Mouse (Mus musculus) stomach, postnatal 0 days (tissue): ENCODE measurements around the gene Glb1. TPM values are rescaled to one million over a fixed set of nuclear protein-coding genes. Genes with fewer than 3 reads are reported as not detected.

Experiments used
- ATAC-seq: fragments of 200-750 bp; cut with Nextera tagmentation; 2 replicates; pipeline ENCODE4 v1.8.0; 2017; ENCODE audit not compliant: low FRiP score, low TSS enrichment
- DNase-seq: peaks from one replicate; pipeline ENCODE4 v3.0.0-alpha.2; 2016; ENCODE audit warnings: low spot score
- H3K27ac ChIP-seq: fragments of 300-500 bp; sonication (generic); replicated peaks from 2 replicates; pipeline ENCODE4 v1.5.1; 2014; ENCODE audit warnings: mild to moderate bottlenecking, control low read depth
- H3K27me3 ChIP-seq: fragments of 300-500 bp; sonication (generic); 2 replicates; pipeline ENCODE4 v1.6.1; 2014; ENCODE audit warnings: low read length; ENCODE audit not compliant: control insufficient read depth, insufficient read depth
- H3K36me3 ChIP-seq: fragments of 300-500 bp; sonication (generic); 2 replicates; pipeline ENCODE4 v1.6.1; 2014; ENCODE audit warnings: low read length, mixed read lengths; ENCODE audit not compliant: control insufficient read depth, insufficient read depth
- H3K4me1 ChIP-seq: fragments of 300-500 bp; sonication (generic); replicated peaks from 2 replicates; pipeline ENCODE4 v1.6.1; 2014; ENCODE audit warnings: antibody characterized with exemption; ENCODE audit not compliant: control insufficient read depth, insufficient read depth
- H3K4me2 ChIP-seq: fragments of 300-500 bp; sonication (generic); replicated peaks from 2 replicates; pipeline ENCODE4 v1.6.1; 2014; ENCODE audit warnings: low read depth, mild to moderate bottlenecking, control low read depth, moderate library complexity
- H3K4me3 ChIP-seq: fragments of 300-500 bp; sonication (generic); 2 replicates; pipeline ENCODE4 v1.5.1; 2014; ENCODE audit warnings: low read depth, low read length, control low read depth
- H3K9ac ChIP-seq: fragments of 300-500 bp; sonication (generic); 2 replicates; pipeline ENCODE4 v1.6.1; 2014; ENCODE audit warnings: mild to moderate bottlenecking, low read length, control low read depth, mixed read lengths
- H3K9me3 ChIP-seq: fragments of 300-500 bp; sonication (generic); 2 replicates; pipeline ENCODE4 v1.6.1; 2016; ENCODE audit warnings: low read length; ENCODE audit not compliant: control insufficient read depth
- CTCF ChIP-seq: IDR thresholded peaks from 2 replicates; pipeline ENCODE4 v1.5.1; 2016; ENCODE audit warnings: antibody characterized with exemption, low read depth, mild to moderate bottlenecking, moderate library complexity
- EP300 ChIP-seq: optimal IDR thresholded peaks from 2 replicates; pipeline ENCODE3; 2016; ENCODE audit warnings: antibody characterized with exemption
- WGBS: fragments of 180-500 bp; shearing (Covaris S2); extraction: QIAGEN DNeasy Blood & Tissue Kit; methylation state at CpG from one replicate; pipeline ENCODE4 v1.1.7; 2014; 5-methylcytosine and 5-hydroxymethylcytosine counted together
- polyA plus RNA-seq: library from polyadenylated mRNA; unstranded; fragments of >200 nt; fragmentation: Nextera tagmentation; extraction: Ambion mirVana; gene quantifications from 2 replicates; pipeline ENCODE4 v1.2.1, GENCODE M21; 2015

The Glb1 gene
- polyA plus RNA-seq, 1 experiment from 2014 or later: 28.2 TPM

- Histone ChIP-seq H3K36me3 (peaks cover 3% of the 10 kb centered on the region), H3K4me1 (no peaks in the 10 kb centered on the region), H3K4me2 (no peak overlapping the region), H3K9ac (no peak overlapping the region), H3K27ac (no peak overlapping the region), H3K4me3 (no peak overlapping the region), H3K27me3 (no peaks in the 10 kb centered on the region), H3K9me3 (no peaks in the 10 kb centered on the region)
- TF ChIP-seq CTCF (no peak), EP300 (no peak)
- WGBS: 79% methylated on average over 6 of the region's 6 CpGs
- no peak for DNase-seq
- ATAC-seq: no peak
Observed at GRCm38 (mm10) chr9:114465442-114465841, 64.6 kb downstream of the Glb1 start.

GRCm38 (mm10) chr9:114466871-114467270, 66.0 kb downstream of the Glb1 start:
- no peak overlapping the region for H3K27ac ChIP-seq
- no peak for TF ChIP-seq CTCF
- no peak for TF ChIP-seq EP300
- 59% methylated on average over 7 of the region's 7 CpGs for WGBS
- no peak overlapping the region for H3K4me3 ChIP-seq
- no peaks in the 10 kb centered on the region for H3K4me1 ChIP-seq
- ATAC-seq (0 out of 2 replicates have a peak, but pooled peaks have one; percentile 38), DNase-seq (no peak)
- H3K36me3 ChIP-seq: peaks cover 3% of the 10 kb centered on the region
- no peaks in the 10 kb centered on the region for H3K27me3 ChIP-seq
- no peak overlapping the region for H3K4me2 ChIP-seq
- no peak overlapping the region for H3K9ac ChIP-seq
- no peaks in the 10 kb centered on the region for H3K9me3 ChIP-seq

GRCm38 (mm10) chr9:114468217-114468616, 67.3 kb downstream of the Glb1 start:
- TF ChIP-seq EP300 (no peak), CTCF (no peak)
- ATAC-seq (peak; percentile 82), DNase-seq (peak; percentile 39)
- H3K4me2 ChIP-seq: no peak overlapping the region
- no peak overlapping the region for H3K9ac ChIP-seq
- H3K9me3 ChIP-seq: no peaks in the 10 kb centered on the region
- no peak overlapping the region for H3K4me3 ChIP-seq
- no peaks in the 10 kb centered on the region for H3K4me1 ChIP-seq
- WGBS: 81% methylated on average over 5 of the region's 5 CpGs
- no peaks in the 10 kb centered on the region for H3K27me3 ChIP-seq
- H3K36me3 ChIP-seq: peaks cover 3% of the 10 kb centered on the region; the same call in 1 of the 2 replicates
- no peak overlapping the region for H3K27ac ChIP-seq

- ATAC-seq (no peak; the same call in 1 of the 2 replicates), DNase-seq (no peak)
- H3K27ac ChIP-seq: no peak overlapping the region
- H3K36me3 ChIP-seq: peaks cover 3% of the 10 kb centered on the region; the same call in 1 of the 2 replicates
- H3K4me3 ChIP-seq: no peak overlapping the region
- no peak overlapping the region for H3K9ac ChIP-seq
- no peaks in the 10 kb centered on the region for H3K27me3 ChIP-seq
- TF ChIP-seq CTCF (peak; percentile 35; the same call in 1 of the 2 replicates), EP300 (no peak)
- no peak overlapping the region for H3K4me2 ChIP-seq
- no peaks in the 10 kb centered on the region for H3K9me3 ChIP-seq
- WGBS: 96% methylated on average over 4 of the region's 4 CpGs
- no peaks in the 10 kb centered on the region for H3K4me1 ChIP-seq
Observed at GRCm38 (mm10) chr9:114468701-114469100, 67.8 kb downstream of the Glb1 start.

- no peak for TF ChIP-seq CTCF
- no peak for TF ChIP-seq EP300
- Histone ChIP-seq H3K4me2 (no peak overlapping the region), H3K9ac (no peak overlapping the region), H3K27ac (no peak overlapping the region), H3K36me3 (no peaks in the 10 kb centered on the region), H3K4me3 (no peak overlapping the region), H3K27me3 (no peaks in the 10 kb centered on the region), H3K9me3 (no peaks in the 10 kb centered on the region), H3K4me1 (no peaks in the 10 kb centered on the region)
- WGBS: 76% methylated on average over 7 of the region's 7 CpGs
- ATAC-seq (no peak), DNase-seq (no peak)
Observed at GRCm38 (mm10) chr9:114471892-114472291, 71.0 kb downstream of the Glb1 start.

- H3K4me1 ChIP-seq: no peaks in the 10 kb centered on the region
- DNase-seq: no peak
- ATAC-seq: no peak
- no peaks in the 10 kb centered on the region for H3K27me3 ChIP-seq
- H3K9me3 ChIP-seq: no peaks in the 10 kb centered on the region
- TF ChIP-seq EP300 (no peak), CTCF (no peak)
- H3K36me3 ChIP-seq: no peaks in the 10 kb centered on the region; the same call in 1 of the 2 replicates
- no peak overlapping the region for H3K4me2 ChIP-seq
- 93% methylated on average over 9 of the region's 9 CpGs for WGBS
- no peak overlapping the region for H3K9ac ChIP-seq
- no peak overlapping the region for H3K4me3 ChIP-seq
- H3K27ac ChIP-seq: no peak overlapping the region
Observed at GRCm38 (mm10) chr9:114477019-114477418, 76.1 kb downstream of the Glb1 start.
